Mouse (Mus musculus): ENCODE results near the gene Mtrex. TPM values are rescaled to one million over a fixed set of nuclear protein-coding genes. Genes with fewer than 3 reads are reported as not detected.
A peak's percentile ranks its signal among the peaks of the same experiment; 100 is the strongest.

The Mtrex gene
- total and polyA plus RNA-seq, 3 experiments: 57.4 to 96.5 (median 62.2) TPM

GRCm38 (mm10) chr13:112861825-112862306 lies 65.3 kb downstream of the Mtrex start:
- Histone ChIP-seq H3K36me3 (ENCODE audit: control insufficient read depth in 1 of 2, insufficient read depth in 2 of 2, low read length in 2 of 2) (peaks cover 7% of the 10 kb centered on the region in 2 experiments), H3K9ac (ENCODE audit: control insufficient read depth, low read depth, low read length, poor library complexity, severe bottlenecking) (no peak overlapping the region), H3K79me2 (ENCODE audit: control insufficient read depth, insufficient read depth, low read length, poor library complexity) (no peaks in the 10 kb centered on the region), H3K4me3 (ENCODE audit: control insufficient read depth in 1 of 2, insufficient read depth in 1 of 2, low read depth in 2 of 2, low read length in 2 of 2) (no peak overlapping the region), H3K4me1 (ENCODE audit: control insufficient read depth in 1 of 2, insufficient read depth in 2 of 2, low read length in 2 of 2) (peaks cover 3 to 4% of the 10 kb centered on the region in 2 experiments; a peak in 1 of 4 replicates), H3K9me3 (replicated peaks; ENCODE audit: insufficient read depth, low read length) (no peaks in the 10 kb centered on the region), H3K27ac (ENCODE audit: control insufficient read depth, low read depth, low read length) (no peak overlapping the region), H3K27me3 (ENCODE audit: control insufficient read depth in 1 of 2, insufficient read depth in 2 of 2, low read length in 2 of 2) (no peaks in the 10 kb centered on the region)
- DNase-seq (ENCODE audit: low read depth, low spot score): no peak
- TF ChIP-seq ZNF384 (IDR thresholded peaks at IDR 0.05; ENCODE audit: low read depth, low read length): peak; percentile 71
- no peak for TF ChIP-seq MYC (IDR thresholded peaks at IDR 0.05; ENCODE audit: low read depth, low read length)

- no peaks in the 10 kb centered on the region for H3K79me2 ChIP-seq (ENCODE audit: control insufficient read depth, insufficient read depth, low read length, poor library complexity)
- TF ChIP-seq MAFK (IDR thresholded peaks at IDR 0.05; ENCODE audit: borderline replicate concordance, low read depth, low read length): no peak
- no peak for TF ChIP-seq E2F4 (IDR thresholded peaks at IDR 0.05; ENCODE audit: borderline replicate concordance, low read depth, low read length)
- TF ChIP-seq HCFC1 (IDR thresholded peaks at IDR 0.05; ENCODE audit: low read depth, low read length): no peak
- no peak for TF ChIP-seq RCOR1 (IDR thresholded peaks at IDR 0.05; ENCODE audit: low read depth, low read length)
- TF ChIP-seq NELFE (IDR thresholded peaks at IDR 0.05; ENCODE audit: low read depth, low read length): no peak
- TF ChIP-seq TCF12 (IDR thresholded peaks at IDR 0.05; ENCODE audit: low read depth, low read length): no peak
- no peak for TF ChIP-seq POLR2AphosphoS2 (IDR thresholded peaks at IDR 0.05; ENCODE audit: low read length)
- TF ChIP-seq GATA1 (IDR thresholded peaks at IDR 0.05; ENCODE audit: low read depth, low read length): no peak
- H3K27me3 ChIP-seq (ENCODE audit: control insufficient read depth in 1 of 2, insufficient read depth in 2 of 2, low read length in 2 of 2): no peaks in the 10 kb centered on the region
- peaks cover 3 to 4% of the 10 kb centered on the region in 2 experiments; a peak in 1 of 4 replicates for H3K4me1 ChIP-seq (ENCODE audit: control insufficient read depth in 1 of 2, insufficient read depth in 2 of 2, low read length in 2 of 2)
- no peaks in the 10 kb centered on the region for H3K9me3 ChIP-seq (replicated peaks; ENCODE audit: insufficient read depth, low read length)
- H3K4me3 ChIP-seq (ENCODE audit: control insufficient read depth in 1 of 2, insufficient read depth in 1 of 2, low read depth in 2 of 2, low read length in 2 of 2): no peak overlapping the region
- DNase-seq (ENCODE audit: low read depth, low spot score): no peak
- peaks cover 1 to 7% of the 10 kb centered on the region in 2 experiments; a peak in 2 of 4 replicates for H3K36me3 ChIP-seq (ENCODE audit: control insufficient read depth in 1 of 2, insufficient read depth in 2 of 2, low read length in 2 of 2)
- no peak overlapping the region for H3K27ac ChIP-seq (ENCODE audit: control insufficient read depth, low read depth, low read length)
- H3K9ac ChIP-seq (ENCODE audit: control insufficient read depth, low read depth, low read length, poor library complexity, severe bottlenecking): no peak overlapping the region
These were observed 66.3 kb downstream of the Mtrex start for GRCm38 (mm10) chr13:112860911-112861310.

GRCm38 (mm10) chr13:112860370-112860769 lies 66.8 kb downstream of the Mtrex start:
- Histone ChIP-seq H3K27me3 (ENCODE audit: control insufficient read depth in 1 of 2, insufficient read depth in 2 of 2, low read length in 2 of 2) (no peaks in the 10 kb centered on the region), H3K9me3 (replicated peaks; ENCODE audit: insufficient read depth, low read length) (no peaks in the 10 kb centered on the region), H3K36me3 (ENCODE audit: control insufficient read depth in 1 of 2, insufficient read depth in 2 of 2, low read length in 2 of 2) (peaks cover 1 to 7% of the 10 kb centered on the region in 2 experiments; a peak in 2 of 4 replicates), H3K4me1 (ENCODE audit: control insufficient read depth in 1 of 2, insufficient read depth in 2 of 2, low read length in 2 of 2) (peaks cover 3 to 4% of the 10 kb centered on the region in 2 experiments; a peak in 1 of 4 replicates), H3K27ac (ENCODE audit: control insufficient read depth, low read depth, low read length) (no peak overlapping the region), H3K9ac (ENCODE audit: control insufficient read depth, low read depth, low read length, poor library complexity, severe bottlenecking) (peak overlapping the region; percentile 60), H3K4me3 (ENCODE audit: control insufficient read depth in 1 of 2, insufficient read depth in 1 of 2, low read depth in 2 of 2, low read length in 2 of 2) (peak overlapping the region; percentile 9 to 64; a peak in 3 of 4 replicates), H3K79me2 (ENCODE audit: control insufficient read depth, insufficient read depth, low read length, poor library complexity) (no peaks in the 10 kb centered on the region)
- TF ChIP-seq USF2 (IDR thresholded peaks at IDR 0.05; ENCODE audit: borderline replicate concordance in 1 of 2, insufficient read depth in 1 of 2, low read depth in 1 of 2, low read length in 2 of 2): no peak
- TF ChIP-seq ZNF384 (IDR thresholded peaks at IDR 0.05; ENCODE audit: low read depth, low read length): peak; percentile 60; the same call in 1 of the 2 replicates
- peak; percentile 78 for TF ChIP-seq USF1 (IDR thresholded peaks at IDR 0.05; ENCODE audit: low read depth, low read length)
- DNase-seq (ENCODE audit: low read depth, low spot score): peak; percentile 38

All from MEL (cell line).